ENCODE assay signal across 8 mouse cellular contexts in genomic region chr14:20393205-20393913, GRCm38 (mm10). TPM values are rescaled to one million over a fixed set of nuclear protein-coding genes. Genes with fewer than 3 reads are reported as not detected.
A peak's percentile ranks its signal among the peaks of the same experiment; 100 is the strongest.
DNase-seq lines count a peak whose midpoint lies in the region; ATAC-seq lines count a peak whose summit lies in the region.

Gene Mrps16 (minus strand): TSS chr14:20393634.

- no peaks in the 10 kb centered on the region for H3K9me3 ChIP-seq in heart, embryonic 14.5 days (ENCODE audit: control insufficient read depth, low read length)
- no peaks in the 10 kb centered on the region for H3K9me3 ChIP-seq in liver, embryonic 13.5 days (replicated peaks)
- no peaks in the 10 kb centered on the region for H3K9me3 ChIP-seq in stomach, embryonic 16.5 days (replicated peaks; ENCODE audit: control insufficient read depth, low read length)

- H3K27me3 ChIP-seq in heart, embryonic 14.5 days (ENCODE audit: control insufficient read depth, insufficient read depth, low read length): no peaks in the 10 kb centered on the region
- H3K27me3 ChIP-seq in liver, embryonic 13.5 days: no peaks in the 10 kb centered on the region
- H3K27me3 ChIP-seq in stomach, embryonic 16.5 days (ENCODE audit: control insufficient read depth, insufficient read depth, low read length): no peaks in the 10 kb centered on the region

- DNase-seq in c-Kit-negative CD71-positive TER-119-positive erythroid progenitor cells, embryonic 14.5 days (ENCODE audit: low read depth, low spot score): peak; percentile 95
- DNase-seq in fibroblast of lung, adult 2 months (ENCODE audit: low read depth): peak; percentile 93
- peak; percentile 98 for DNase-seq in kidney, postnatal 14 days
- DNase-seq in liver, embryonic 13.5 days: peak; percentile 94
- peak; percentile 92 for DNase-seq in neural tube, embryonic 10.5 days (ENCODE audit: extremely low spot score, low spot score)

- peak within 1 kb of the TSS; percentile 77 for H3K4me2 ChIP-seq in heart, embryonic 14.5 days (ENCODE audit: low read length)
- peak within 1 kb of the TSS; percentile 78 for H3K4me2 ChIP-seq in liver, embryonic 13.5 days
- H3K4me2 ChIP-seq in stomach, embryonic 16.5 days (ENCODE audit: low read depth, low read length): peak within 1 kb of the TSS; percentile 73

- peak within 1 kb of the TSS; percentile 94 for H3K9ac ChIP-seq in heart, embryonic 14.5 days (ENCODE audit: low read length)
- peak within 1 kb of the TSS; percentile 88 for H3K9ac ChIP-seq in liver, embryonic 13.5 days
- peak within 1 kb of the TSS; percentile 97 for H3K9ac ChIP-seq in stomach, embryonic 16.5 days (ENCODE audit: low read length)

- peaks cover 24% of the 10 kb centered on the region for H3K36me3 ChIP-seq in heart, embryonic 14.5 days (ENCODE audit: control insufficient read depth, insufficient read depth, low read length)
- peaks cover 23% of the 10 kb centered on the region for H3K36me3 ChIP-seq in liver, embryonic 13.5 days
- H3K36me3 ChIP-seq in stomach, embryonic 16.5 days (ENCODE audit: control insufficient read depth, insufficient read depth, low read length): peaks cover 15% of the 10 kb centered on the region; the same call in 1 of the 2 replicates

- under 1% methylated on average over 68 of the region's 68 CpGs for WGBS in heart, embryonic 14.5 days
- under 1% methylated on average over 68 of the region's 68 CpGs for WGBS in liver, embryonic 13.5 days (ENCODE audit: insufficient replicate concordance)
- under 1% methylated on average over 68 of the region's 68 CpGs for WGBS in stomach, embryonic 16.5 days

- H3K4me3 ChIP-seq in heart, embryonic 14.5 days (ENCODE audit: control insufficient read depth in 1 of 2, insufficient read depth in 1 of 2, low read depth in 1 of 2, low read length in 2 of 2): peak within 1 kb of the TSS; percentile 79 to 95
- H3K4me3 ChIP-seq in liver, embryonic 13.5 days (replicated peaks): peak within 1 kb of the TSS; percentile 77
- H3K4me3 ChIP-seq in stomach, embryonic 16.5 days (replicated peaks; ENCODE audit: low read length): peak within 1 kb of the TSS; percentile 86

- peaks cover 0 to 8% of the 10 kb centered on the region in 2 experiments; a peak in 2 of 4 replicates for H3K4me1 ChIP-seq in heart, embryonic 14.5 days (ENCODE audit: control insufficient read depth in 2 of 2, insufficient read depth in 2 of 2, low read length in 2 of 2)
- peaks cover 30% of the 10 kb centered on the region for H3K4me1 ChIP-seq in liver, embryonic 13.5 days (replicated peaks)
- peaks cover 9% of the 10 kb centered on the region; the same call in 1 of the 2 replicates for H3K4me1 ChIP-seq in stomach, embryonic 16.5 days (ENCODE audit: control insufficient read depth, insufficient read depth, low read length)

- ATAC-seq in CD4-positive, CD25-positive, alpha-beta regulatory T cell, adult 4 months: peak; percentile 93
- peak; percentile 95 for ATAC-seq in heart, embryonic 14.5 days (ENCODE audit: insufficient number of reproducible peaks, insufficient read depth, low FRiP score, low read depth)
- ATAC-seq in liver, embryonic 13.5 days (ENCODE audit: low read depth): peak; percentile 96
- ATAC-seq in stomach, embryonic 16.5 days (ENCODE audit: insufficient read depth, low FRiP score): peak; percentile 97

- peak within 1 kb of the TSS; percentile 88 to 89 for H3K27ac ChIP-seq in heart, embryonic 14.5 days (replicated peaks in 1 of 2; ENCODE audit: control insufficient read depth in 1 of 2, insufficient read depth in 1 of 2, low read depth in 2 of 2, low read length in 2 of 2)
- H3K27ac ChIP-seq in liver, embryonic 13.5 days: peak within 1 kb of the TSS; percentile 86
- peak within 1 kb of the TSS; percentile 74 for H3K27ac ChIP-seq in stomach, embryonic 16.5 days (ENCODE audit: low read length)

RNA-seq across cellular contexts. Expression of gene Mrps16, which starts in this region (rescaled TPM):
- polyA plus RNA-seq in CD4-positive, CD25-positive, alpha-beta regulatory T cell, adult 4 months (2017; shearing (Covaris generic)): 100 to 1,000 TPM in 1 of 2 experiments, 10 to 100 TPM in 1; 99.8 to 106 TPM
- 104 and 106 TPM in 2 replicates for polyA plus RNA-seq in heart, embryonic 14.5 days (2014; fragmentation: Nextera tagmentation; extraction: Ambion mirVana)
- polyA plus RNA-seq in liver, embryonic 13.5 days (2015; fragmentation: Nextera tagmentation; extraction: Ambion mirVana): 71.5 and 73.0 TPM in 2 replicates
- polyA plus RNA-seq in stomach, embryonic 16.5 days (2015; fragmentation: Nextera tagmentation; extraction: Ambion mirVana): 80.0 and 85.7 TPM in 2 replicates

Comparison
In these comparisons a context has a peak if more than half of its experiments do, and no peak if none do; other contexts are left out.
1. Peak in every context shown above with its lines: DNase-seq, ATAC-seq, H3K4me3 ChIP-seq and H3K27ac ChIP-seq.